ENCODE assay signal across 10 mouse cellular contexts in the genomic region with DNA sequence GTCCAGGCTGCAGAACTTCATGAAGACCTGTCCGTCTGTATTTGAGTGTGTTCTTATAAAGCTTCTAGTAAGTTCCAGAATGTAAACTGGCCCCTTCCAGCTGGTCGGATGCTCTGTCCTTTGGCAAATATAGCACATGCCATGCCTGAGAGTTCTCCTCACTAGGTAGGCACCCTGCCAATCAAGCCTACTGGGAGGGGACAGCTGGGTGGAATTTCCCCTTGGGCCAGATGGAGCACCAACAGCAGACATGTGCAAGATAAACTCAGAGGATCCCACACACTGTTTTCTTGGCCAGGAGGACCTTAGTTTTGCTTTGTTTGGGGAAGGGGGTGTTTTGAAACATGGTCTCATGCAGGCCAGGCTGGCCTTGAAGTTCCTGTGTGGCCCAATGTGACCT. TPM values are rescaled to one million over a fixed set of nuclear protein-coding genes. Genes with fewer than 3 reads are reported as not detected.
DNase-seq lines count a peak whose midpoint lies in the region; ATAC-seq and TF ChIP-seq lines count a peak whose summit lies in the region.
"Had no signal": no experiment of that assay in that cellular context is flagged by ENCODE, and none has a peak within 500 bp of the region (broad histone marks: within the 10 kb centered on the region; RNA-seq: fewer than 3 reads in every experiment).

No protein-coding gene starts in this region.

- WGBS in kidney, adult 2 months, result 43% methylated on average over 2 of the region's 2 CpGs
- 21% methylated on average over 2 of the region's 2 CpGs for WGBS in heart, postnatal 0 days
- 83% methylated on average over 2 of the region's 2 CpGs for WGBS in hindbrain, embryonic 12.5 days
- WGBS in liver, postnatal 0 days (ENCODE audit: insufficient replicate concordance), result 58% methylated on average over 2 of the region's 2 CpGs

- H3K9me3 ChIP-seq in heart, postnatal 0 days (replicated peaks; ENCODE audit: control insufficient read depth, low read length), result no peaks in the 10 kb centered on the region; the same call in 1 of the 2 replicates
- no peaks in the 10 kb centered on the region for H3K9me3 ChIP-seq in hindbrain, embryonic 12.5 days (replicated peaks)
- H3K9me3 ChIP-seq in liver, postnatal 0 days (ENCODE audit: low read length), result no peaks in the 10 kb centered on the region
- H3K9me3 ChIP-seq: embryonic facial prominence, embryonic 13.5 days had no signal

- H3K36me3 ChIP-seq in kidney, adult 2 months (ENCODE audit: control insufficient read depth, insufficient read depth, low read length), result no peaks in the 10 kb centered on the region
- no peaks in the 10 kb centered on the region for H3K36me3 ChIP-seq in heart, postnatal 0 days (replicated peaks; ENCODE audit: control insufficient read depth, insufficient read depth, low read length)
- no peaks in the 10 kb centered on the region for H3K36me3 ChIP-seq in hindbrain, embryonic 12.5 days
- H3K36me3 ChIP-seq in liver, postnatal 0 days (replicated peaks; ENCODE audit: insufficient read depth, low read length), result no peaks in the 10 kb centered on the region
- H3K36me3 ChIP-seq: embryonic facial prominence, embryonic 13.5 days had no signal

- TF ChIP-seq CTCF in kidney, adult 2 months (conservative IDR thresholded peaks at IDR 0.05; ENCODE audit: insufficient read depth, insufficient read length, low read depth, low read length), result no peak
- TF ChIP-seq CTCF in heart, postnatal 0 days (IDR thresholded peaks at IDR 0.05; ENCODE audit: low read depth), result no peak
- no peak for TF ChIP-seq CTCF in liver, postnatal 0 days (IDR thresholded peaks at IDR 0.05; ENCODE audit: low read depth)

- no peak overlapping the region for H3K27ac ChIP-seq in kidney, adult 2 months (ENCODE audit: insufficient read depth, low read depth, low read length)
- H3K27ac ChIP-seq in heart, postnatal 0 days (ENCODE audit: low read depth), result peak overlapping the region; percentile 58
- no peak overlapping the region for H3K27ac ChIP-seq in hindbrain, embryonic 12.5 days
- H3K27ac ChIP-seq in liver, postnatal 0 days (ENCODE audit: low read depth), result no peak overlapping the region
- H3K27ac ChIP-seq: embryonic facial prominence, embryonic 13.5 days had no signal

- TF ChIP-seq POLR2A in kidney, adult 2 months (IDR thresholded peaks at IDR 0.05; ENCODE audit: low read depth, low read length), result no peak

- peaks cover 15% of the 10 kb centered on the region for H3K4me1 ChIP-seq in kidney, adult 2 months (ENCODE audit: control insufficient read depth, insufficient read depth, low read length)
- H3K4me1 ChIP-seq in heart, postnatal 0 days (ENCODE audit: control insufficient read depth, insufficient read depth), result no peaks in the 10 kb centered on the region
- no peaks in the 10 kb centered on the region for H3K4me1 ChIP-seq in hindbrain, embryonic 12.5 days
- H3K4me1 ChIP-seq in liver, postnatal 0 days (ENCODE audit: insufficient read depth), result no peaks in the 10 kb centered on the region; the same call in 1 of the 2 replicates
- H3K4me1 ChIP-seq: embryonic facial prominence, embryonic 13.5 days had no signal

- DNase-seq in kidney, adult 2 months, result peak; percentile 70
- DNase-seq in kidney, postnatal 4 days, result no peak
- DNase-seq in gastrocnemius, adult 18-20 months (ENCODE audit: low spot score), result peak; percentile 67
- peak; percentile 76 for DNase-seq in heart, postnatal 0 days (ENCODE audit: low spot score)
- DNase-seq in lung, postnatal 10 days, result peak; percentile 79
- no peak for DNase-seq in liver
- DNase-seq in liver, postnatal 0 days, result no peak

- H3K27me3 ChIP-seq in kidney, adult 2 months (replicated peaks; ENCODE audit: control insufficient read depth, insufficient read depth, low read length), result no peaks in the 10 kb centered on the region
- no peaks in the 10 kb centered on the region for H3K27me3 ChIP-seq in heart, postnatal 0 days (ENCODE audit: control insufficient read depth, insufficient read depth, low read length)
- H3K27me3 ChIP-seq in hindbrain, embryonic 12.5 days, result no peaks in the 10 kb centered on the region
- no peaks in the 10 kb centered on the region for H3K27me3 ChIP-seq in liver, postnatal 0 days (ENCODE audit: insufficient read depth, low read length)
- H3K27me3 ChIP-seq: embryonic facial prominence, embryonic 13.5 days had no signal

- no peak overlapping the region for H3K9ac ChIP-seq in heart, postnatal 0 days (replicated peaks; ENCODE audit: low read depth, low read length)
- H3K9ac ChIP-seq in hindbrain, embryonic 12.5 days, result no peak overlapping the region
- no peak overlapping the region for H3K9ac ChIP-seq in liver, postnatal 0 days (replicated peaks)
- H3K9ac ChIP-seq: embryonic facial prominence, embryonic 13.5 days had no signal

- peak; percentile 85 for ATAC-seq in heart, postnatal 0 days (ENCODE audit: insufficient read depth, low read depth)
- ATAC-seq in hindbrain, embryonic 12.5 days (ENCODE audit: low FRiP score), result no peak
- no peak for ATAC-seq in liver, postnatal 0 days

- H3K4me3 ChIP-seq in kidney, adult 2 months (ENCODE audit: insufficient read depth, low read depth, low read length), result no peak overlapping the region
- H3K4me3 ChIP-seq in heart, postnatal 0 days (ENCODE audit: low read depth, low read length), result no peak overlapping the region
- H3K4me3 ChIP-seq in hindbrain, embryonic 12.5 days, result no peak overlapping the region
- no peak overlapping the region for H3K4me3 ChIP-seq in liver, postnatal 0 days (ENCODE audit: low read depth, low read length)
- H3K4me3 ChIP-seq: embryonic facial prominence, embryonic 13.5 days had no signal

- H3K4me2 ChIP-seq in heart, postnatal 0 days (ENCODE audit: low read depth, low read length), result no peak overlapping the region
- no peak overlapping the region for H3K4me2 ChIP-seq in hindbrain, embryonic 12.5 days (replicated peaks)
- H3K4me2 ChIP-seq in liver, postnatal 0 days (ENCODE audit: low read depth, low read length), result no peak overlapping the region
- H3K4me2 ChIP-seq: embryonic facial prominence, embryonic 13.5 days had no signal

- no peak for TF ChIP-seq EP300 in heart, postnatal 0 days (IDR thresholded peaks at IDR 0.05; ENCODE audit: low read depth)
- TF ChIP-seq EP300 in liver, postnatal 0 days (IDR thresholded peaks at IDR 0.05; ENCODE audit: low read depth), result no peak

RNA-seq across cellular contexts. Expression of gene Fermt2, which starts 23.9 kb away (rescaled TPM):
- polyA plus RNA-seq in kidney, adult 2 months (2012; rRNA removed), result 40.8 and 47.2 TPM in 2 replicates
- total RNA-seq in gastrocnemius, adult 18-20 months (2021), result 100 to 1,000 TPM; 222 to 227 TPM
- 119 TPM in 2 replicates for total RNA-seq in heart, postnatal 0 days (2014; rRNA removed; ENCODE audit: low replicate concordance)
- 211 and 221 TPM in 2 replicates for polyA plus RNA-seq in heart, postnatal 0 days (2015; fragmentation: Nextera tagmentation; extraction: Ambion mirVana)
- polyA plus RNA-seq in hindbrain, embryonic 12.5 days (2016; fragmentation: Nextera tagmentation; extraction: Ambion mirVana), result 75.1 and 84.3 TPM in 2 replicates
- polyA plus RNA-seq in liver, postnatal 0 days (2015; fragmentation: Nextera tagmentation; extraction: Ambion mirVana), result 76.8 and 90.8 TPM in 2 replicates
- total RNA-seq: neutrophil, adult 5-6 weeks had no signal

Comparison
In these comparisons a context has a peak if more than half of its experiments do, and no peak if none do; other contexts are left out.
1. DNase-seq: peak in kidney, adult 2 months (single experiment), gastrocnemius, adult 18-20 months (single experiment), heart, postnatal 0 days (single experiment) and lung, postnatal 10 days (single experiment); none in kidney, postnatal 4 days (0 of 2), liver (single experiment) and liver, postnatal 0 days (single experiment).